ENCODE assay signal across 18 mouse cellular contexts in the genomic region with DNA sequence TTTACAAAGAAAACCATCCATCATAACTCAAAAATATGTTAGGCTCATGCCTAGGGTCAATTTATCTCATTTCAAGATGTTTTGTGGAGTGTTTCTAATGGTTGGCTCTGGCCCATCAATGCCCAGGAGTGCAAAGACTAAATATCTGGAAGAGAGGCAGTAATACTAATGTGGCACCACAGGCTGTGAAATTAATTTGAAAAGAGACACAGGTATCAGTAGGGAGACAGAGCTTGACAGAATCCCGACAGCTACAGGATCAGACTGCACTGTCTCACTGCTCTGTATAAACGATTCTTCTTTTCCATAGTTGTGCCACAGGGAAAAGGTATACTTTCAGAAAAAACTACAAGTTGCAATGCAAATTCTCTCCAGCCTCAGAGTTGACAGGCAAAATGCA.
"Had no signal": no experiment of that assay in that cellular context is flagged by ENCODE, and none has a peak within 500 bp of the region (broad histone marks: within the 10 kb centered on the region; RNA-seq: fewer than 3 reads in every experiment).

No protein-coding gene starts in this region.

- H3K27me3 ChIP-seq: midbrain, embryonic 12.5 days; neural tube, embryonic 13.5 days; neural tube, embryonic 15.5 days; stomach, embryonic 15.5 days had no signal

- H3K27ac ChIP-seq: liver, embryonic 14.5 days; midbrain, embryonic 12.5 days; neural tube, embryonic 13.5 days; neural tube, embryonic 15.5 days; stomach, embryonic 15.5 days; stomach, postnatal 0 days had no signal

- H3K9ac ChIP-seq: liver, embryonic 14.5 days; lung, embryonic 14.5 days; midbrain, embryonic 12.5 days; neural tube, embryonic 13.5 days; neural tube, embryonic 15.5 days; stomach, embryonic 15.5 days had no signal

- H3K4me2 ChIP-seq: lung, embryonic 14.5 days; midbrain, embryonic 12.5 days; neural tube, embryonic 13.5 days; neural tube, embryonic 15.5 days; stomach, embryonic 15.5 days had no signal

- DNase-seq: lung, adult 18-20 months; lung, embryonic 14.5 days; lung, postnatal 10 days; lung, postnatal 4 days; retina, postnatal 1 day; right cerebral cortex, adult 18-20 months; right cerebral cortex, postnatal 25 days; right cerebral cortex, postnatal 4 days; thymus, adult 2 months; thymus, postnatal 25 days; thymus, postnatal 4 days had no signal

- H3K36me3 ChIP-seq: midbrain, embryonic 12.5 days; neural tube, embryonic 13.5 days; neural tube, embryonic 15.5 days; stomach, embryonic 15.5 days had no signal

- H3K4me1 ChIP-seq: midbrain, embryonic 12.5 days; neural tube, embryonic 13.5 days; neural tube, embryonic 15.5 days; stomach, embryonic 15.5 days had no signal

- H3K9me3 ChIP-seq: midbrain, embryonic 12.5 days; neural tube, embryonic 13.5 days; neural tube, embryonic 15.5 days; stomach, embryonic 15.5 days had no signal

- H3K4me3 ChIP-seq: midbrain, embryonic 12.5 days; myocyte; neural tube, embryonic 13.5 days; neural tube, embryonic 15.5 days; stomach, embryonic 15.5 days had no signal
